Mouse (Mus musculus): ENCODE measurements around the gene Smad5. TPM values are rescaled to one million over a fixed set of nuclear protein-coding genes. Genes with fewer than 3 reads are reported as not detected.

Gene Smad5
- total and polyA plus RNA-seq, 2 experiments from 2014 or later: 17.1 to 54.6 TPM

DNA sequence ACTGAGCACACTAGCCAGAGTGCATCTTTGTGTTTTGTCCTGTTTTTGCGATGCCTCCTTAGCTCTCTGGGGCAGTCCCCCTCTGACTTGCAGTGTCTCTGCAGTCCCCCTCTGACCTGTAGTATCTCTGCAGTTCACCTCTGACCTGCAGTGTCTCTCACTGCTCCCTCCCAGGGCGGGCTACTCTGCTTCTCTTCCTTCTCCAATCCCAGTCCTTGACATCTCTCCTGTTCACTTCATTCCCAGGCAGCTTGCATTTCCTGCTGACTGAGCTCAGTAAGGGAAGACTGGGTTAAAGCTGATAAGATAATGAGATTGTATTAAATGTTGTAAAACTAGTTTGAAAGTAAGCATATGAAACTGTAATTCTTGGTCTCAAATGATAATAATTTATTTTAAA, 7.8 kb downstream of the Smad5 start:
- TF ChIP-seq CTCF (IDR thresholded peaks at IDR 0.05; ENCODE audit: low read depth): no peak
- H3K9me3 ChIP-seq (ENCODE audit: low read length): no peaks in the 10 kb centered on the region
- WGBS: 77% methylated on average over 2 of the region's 2 CpGs
- DNase-seq (no peak), ATAC-seq (no peak)
- no peak overlapping the region for H3K4me2 ChIP-seq (ENCODE audit: low read depth)
- H3K27me3 ChIP-seq (ENCODE audit: insufficient read depth, low read length): no peaks in the 10 kb centered on the region
- H3K9ac ChIP-seq: no peak overlapping the region
- no peak overlapping the region for H3K27ac ChIP-seq (ENCODE audit: low read depth, low read length)
- H3K4me1 ChIP-seq (ENCODE audit: insufficient read depth): peaks cover 14% of the 10 kb centered on the region
- no peaks in the 10 kb centered on the region for H3K36me3 ChIP-seq (ENCODE audit: insufficient read depth)
- H3K4me3 ChIP-seq (ENCODE audit: low read depth, low read length): no peak overlapping the region

GRCm38 (mm10) chr13:56712221-56712620, 9.4 kb downstream of the Smad5 start:
- Histone ChIP-seq H3K9ac (no peak overlapping the region), H3K4me2 (ENCODE audit: low read depth) (no peak overlapping the region), H3K27ac (ENCODE audit: low read depth, low read length) (no peak overlapping the region), H3K4me1 (ENCODE audit: insufficient read depth) (peaks cover 6% of the 10 kb centered on the region), H3K9me3 (ENCODE audit: low read length) (no peaks in the 10 kb centered on the region), H3K36me3 (ENCODE audit: insufficient read depth) (no peaks in the 10 kb centered on the region), H3K4me3 (ENCODE audit: low read depth, low read length) (no peak overlapping the region), H3K27me3 (ENCODE audit: insufficient read depth, low read length) (no peaks in the 10 kb centered on the region)
- whole genome bisulfite sequencing: 92% methylated on average over 2 of the region's 2 CpGs
- no peak for DNase-seq
- TF ChIP-seq CTCF (IDR thresholded peaks at IDR 0.05; ENCODE audit: low read depth): no peak
- no peak for ATAC-seq

GRCm38 (mm10) chr13:56726551-56726950, 23.7 kb downstream of the Smad5 start:
- H3K4me3 ChIP-seq (ENCODE audit: low read depth, low read length): no peak overlapping the region
- H3K4me1 ChIP-seq (ENCODE audit: insufficient read depth): no peaks in the 10 kb centered on the region
- no peak overlapping the region for H3K27ac ChIP-seq (ENCODE audit: low read depth, low read length)
- no peak for TF ChIP-seq CTCF (IDR thresholded peaks at IDR 0.05; ENCODE audit: low read depth)
- H3K27me3 ChIP-seq (ENCODE audit: insufficient read depth, low read length): no peaks in the 10 kb centered on the region
- DNase-seq (no peak), ATAC-seq (no peak)
- H3K36me3 ChIP-seq (ENCODE audit: insufficient read depth): peaks cover 34% of the 10 kb centered on the region
- no peaks in the 10 kb centered on the region for H3K9me3 ChIP-seq (ENCODE audit: low read length)
- no peak overlapping the region; the same call in 1 of the 2 replicates for H3K9ac ChIP-seq
- WGBS: 80% methylated on average over 4 of the region's 4 CpGs
- H3K4me2 ChIP-seq (ENCODE audit: low read depth): no peak overlapping the region

GRCm38 (mm10) chr13:56729046-56729445, 26.2 kb downstream of the Smad5 start:
- WGBS: 94% methylated on average over 7 of the region's 7 CpGs
- no peak for DNase-seq
- Histone ChIP-seq H3K36me3 (ENCODE audit: insufficient read depth) (peaks cover 34% of the 10 kb centered on the region), H3K4me2 (ENCODE audit: low read depth) (no peak overlapping the region), H3K4me1 (ENCODE audit: insufficient read depth) (no peaks in the 10 kb centered on the region), H3K9ac (no peak overlapping the region), H3K27me3 (ENCODE audit: insufficient read depth, low read length) (no peaks in the 10 kb centered on the region), H3K9me3 (ENCODE audit: low read length) (no peaks in the 10 kb centered on the region), H3K27ac (ENCODE audit: low read depth, low read length) (no peak overlapping the region), H3K4me3 (ENCODE audit: low read depth, low read length) (no peak overlapping the region)
- ATAC-seq: no peak
- no peak for TF ChIP-seq CTCF (IDR thresholded peaks at IDR 0.05; ENCODE audit: low read depth)

- no peaks in the 10 kb centered on the region for H3K4me1 ChIP-seq (ENCODE audit: insufficient read depth)
- H3K4me2 ChIP-seq (ENCODE audit: low read depth): no peak overlapping the region
- H3K9me3 ChIP-seq (ENCODE audit: low read length): no peaks in the 10 kb centered on the region
- H3K9ac ChIP-seq: no peak overlapping the region
- TF ChIP-seq CTCF (IDR thresholded peaks at IDR 0.05; ENCODE audit: low read depth): no peak
- ATAC-seq (no peak), DNase-seq (no peak)
- H3K27me3 ChIP-seq (ENCODE audit: insufficient read depth, low read length): no peaks in the 10 kb centered on the region
- 92% methylated on average over 4 of the region's 4 CpGs for WGBS
- H3K36me3 ChIP-seq (ENCODE audit: insufficient read depth): peaks cover 44% of the 10 kb centered on the region
- H3K27ac ChIP-seq (ENCODE audit: low read depth, low read length): no peak overlapping the region
- H3K4me3 ChIP-seq (ENCODE audit: low read depth, low read length): no peak overlapping the region
These were observed 31.8 kb downstream of the Smad5 start for GRCm38 (mm10) chr13:56734617-56735016.

GRCm38 (mm10) chr13:56735212-56735875, 32.5 kb downstream of the Smad5 start:
- no peaks in the 10 kb centered on the region for H3K27me3 ChIP-seq (ENCODE audit: insufficient read depth, low read length)
- peak; percentile 74 for TF ChIP-seq CTCF (IDR thresholded peaks at IDR 0.05; ENCODE audit: low read depth)
- H3K9me3 ChIP-seq (ENCODE audit: low read length): no peaks in the 10 kb centered on the region
- DNase-seq (peak; percentile 48), ATAC-seq (no peak)
- no peak overlapping the region for H3K27ac ChIP-seq (ENCODE audit: low read depth, low read length)
- H3K4me3 ChIP-seq (ENCODE audit: low read depth, low read length): no peak overlapping the region
- H3K4me2 ChIP-seq (ENCODE audit: low read depth): no peak overlapping the region
- H3K36me3 ChIP-seq (ENCODE audit: insufficient read depth): peaks cover 49% of the 10 kb centered on the region
- no peaks in the 10 kb centered on the region for H3K4me1 ChIP-seq (ENCODE audit: insufficient read depth)
- H3K9ac ChIP-seq: no peak overlapping the region
- 54% methylated on average over 6 of the region's 6 CpGs for WGBS

- H3K36me3 ChIP-seq (ENCODE audit: insufficient read depth): peaks cover 44% of the 10 kb centered on the region
- H3K4me1 ChIP-seq (ENCODE audit: insufficient read depth): no peaks in the 10 kb centered on the region
- no peak overlapping the region for H3K4me3 ChIP-seq (ENCODE audit: low read depth, low read length)
- no peak overlapping the region for H3K27ac ChIP-seq (ENCODE audit: low read depth, low read length)
- H3K9ac ChIP-seq: no peak overlapping the region
- H3K4me2 ChIP-seq (ENCODE audit: low read depth): no peak overlapping the region
- no peaks in the 10 kb centered on the region for H3K9me3 ChIP-seq (ENCODE audit: low read length)
- TF ChIP-seq CTCF (IDR thresholded peaks at IDR 0.05; ENCODE audit: low read depth): no peak
- no peak for DNase-seq
- no peak for ATAC-seq
- WGBS: 93% methylated on average over 5 of the region's 5 CpGs
- H3K27me3 ChIP-seq (ENCODE audit: insufficient read depth, low read length): no peaks in the 10 kb centered on the region
These were observed 36.7 kb downstream of the Smad5 start for GRCm38 (mm10) chr13:56739556-56739955.
